Mouse (Mus musculus) bone marrow, adult 2 months (tissue): ENCODE measurements around the gene Iqsec1.

Source experiments
- CTCF ChIP-seq: fragments of 200-500 bp; IDR thresholded peaks from 2 replicates; pipeline ENCODE4 v1.5.1; 2011; ENCODE audit warnings: low read length, control low read depth; ENCODE audit not compliant: control insufficient read depth, insufficient read depth
- POLR2A ChIP-seq: fragments of 200-500 bp; IDR thresholded peaks from 2 replicates; pipeline ENCODE4 v1.6.1; 2011; ENCODE audit warnings: low read depth, mild to moderate bottlenecking, control low read depth, low read length, borderline replicate concordance; ENCODE audit not compliant: control insufficient read depth

DNA sequence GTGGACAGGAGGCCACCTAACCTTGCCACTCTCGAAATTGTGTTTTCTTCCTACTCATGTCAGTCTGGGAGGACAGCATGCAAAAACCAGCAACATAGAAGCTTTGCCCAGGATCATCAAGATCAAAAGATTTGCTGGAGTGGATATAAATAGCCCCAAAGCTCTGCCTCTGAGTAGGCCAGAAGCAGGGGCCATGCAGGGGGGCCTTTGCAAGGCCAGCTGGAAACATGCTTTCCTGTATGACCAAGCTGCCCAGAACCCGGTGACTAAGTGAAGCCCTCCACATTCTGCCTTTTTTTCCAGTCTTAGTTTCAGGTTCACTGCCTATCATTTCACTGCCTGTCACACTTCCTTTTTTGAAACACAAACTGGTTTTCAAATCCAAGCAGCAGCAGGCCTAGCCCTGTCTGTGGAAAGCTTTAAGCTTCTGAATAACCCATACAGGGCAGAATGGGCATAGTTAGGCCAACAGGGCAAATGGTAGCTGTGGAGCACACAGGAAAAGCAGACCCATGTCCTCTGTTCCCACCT, 19.1 kb downstream of the Iqsec1 start:
- no peak for TF ChIP-seq POLR2A
- TF ChIP-seq CTCF, result no peak
